Mouse (Mus musculus) CH12.LX (cell line): ENCODE results near the gene Milr1. TPM values are rescaled to one million over a fixed set of nuclear protein-coding genes. Genes with fewer than 3 reads are reported as not detected.
A peak's percentile ranks its signal among the peaks of the same experiment; 100 is the strongest.
"Not testable (repeated sequence)": the region's sequence is repeated elsewhere in the genome, so short reads cannot be mapped to it uniquely, and the experiment has no call there.

Experiments used
- DNase-seq: peaks from one replicate; pipeline ENCODE4 v3.0.0-alpha.2; 2013; ENCODE audit errors: extremely low read depth
- H3K27ac ChIP-seq: 2 replicates; pipeline ENCODE4 v1.5.1; 2012; ENCODE audit warnings: low read depth, mild to moderate bottlenecking, control low read depth, moderate library complexity; ENCODE audit not compliant: insufficient read depth
- H3K27me3 ChIP-seq: replicated peaks from 2 replicates; pipeline ENCODE3; 2012; ENCODE audit warnings: inconsistent platforms
- H3K36me3 ChIP-seq, 2 experiments: replicated peaks in 1 of 2; 2 replicates each; pipeline versions ENCODE3 to v1.6.1; 2012; ENCODE audit warnings: inconsistent platforms in 1 of 2, low read length in 1 of 2, mild to moderate bottlenecking in 1 of 2, mixed read lengths in 1 of 2, moderate library complexity in 1 of 2; ENCODE audit not compliant: control insufficient read depth in 1 of 2, insufficient read depth in 1 of 2
- H3K4me1 ChIP-seq, 2 experiments: 2 replicates each; pipeline ENCODE4 v1.6.1; 2012; ENCODE audit warnings: inconsistent platforms in 1 of 2, moderate library complexity in 1 of 2; ENCODE audit not compliant: insufficient read depth in 2 of 2, control insufficient read depth in 1 of 2
- H3K4me2 ChIP-seq: 2 replicates; pipeline ENCODE4 v1.6.1; 2012; ENCODE audit warnings: low read depth, mild to moderate bottlenecking, control low read depth; ENCODE audit not compliant: poor library complexity, insufficient read depth, severe bottlenecking
- H3K4me3 ChIP-seq, 3 experiments: fragments of 150-350 bp in 1 of 3; sonication (generic) in 1 of 3; replicated peaks in 1 of 3; 2 replicates each; pipeline versions ENCODE3 to v1.5.1; 2011 to 2012; ENCODE audit warnings: low read depth in 2 of 3, low read length in 2 of 3, mild to moderate bottlenecking in 2 of 3, moderate library complexity in 2 of 3, control low read depth in 1 of 3, improper control_type of control experiment in 1 of 3, inconsistent platforms in 1 of 3, mixed read lengths in 1 of 3; ENCODE audit not compliant: poor library complexity in 1 of 3
- H3K79me2 ChIP-seq: replicated peaks from 2 replicates; pipeline ENCODE4 v1.6.1; 2012; ENCODE audit warnings: mild to moderate bottlenecking, moderate library complexity; ENCODE audit not compliant: control insufficient read depth, poor library complexity, insufficient read depth, severe bottlenecking; ENCODE audit errors: extremely low read depth
- H3K9ac ChIP-seq: 2 replicates; pipeline ENCODE4 v1.6.1; 2012; ENCODE audit warnings: low read depth, mild to moderate bottlenecking, control low read depth, moderate library complexity; ENCODE audit not compliant: insufficient read depth
- H3K9me3 ChIP-seq: replicated peaks from 2 replicates; pipeline ENCODE3; 2012; ENCODE audit warnings: low read length, inconsistent platforms, mixed read lengths
- BHLHE40 ChIP-seq: IDR thresholded peaks from 2 replicates; pipeline ENCODE4 v1.6.1; 2011; ENCODE audit warnings: mild to moderate bottlenecking, low read depth, low read length, improper control_type of control experiment
- CHD2 ChIP-seq: IDR thresholded peaks from 2 replicates; pipeline ENCODE4 v1.6.1; 2011; ENCODE audit warnings: low read length, improper control_type of control experiment
- CTCF ChIP-seq, 2 experiments: IDR thresholded peaks in 1 of 2; conservative IDR thresholded peaks in 1 of 2; 2 replicates each; pipeline ENCODE4 v1.5.1; 2011 to 2012; ENCODE audit warnings: low read depth in 2 of 2, low read length in 2 of 2, improper control_type of control experiment in 1 of 2, inconsistent platforms in 1 of 2, mild to moderate bottlenecking in 1 of 2, moderate library complexity in 1 of 2
- E2F4 ChIP-seq: IDR thresholded peaks from 2 replicates; pipeline ENCODE4 v1.6.1; 2011; ENCODE audit warnings: low read depth, low read length, improper control_type of control experiment; ENCODE audit not compliant: insufficient replicate concordance
- ELF1 ChIP-seq: IDR thresholded peaks from 2 replicates; pipeline ENCODE4 v1.6.1; 2014; ENCODE audit warnings: low read depth, mild to moderate bottlenecking, inconsistent platforms, low read length, improper control_type of control experiment
- JUND ChIP-seq: conservative IDR thresholded peaks from 2 replicates; pipeline ENCODE4 v1.6.1; 2011; ENCODE audit warnings: low read depth, low read length, improper control_type of control experiment
- MAFK ChIP-seq: IDR thresholded peaks from 2 replicates; pipeline ENCODE4 v1.6.1; 2011; ENCODE audit warnings: low read length, improper control_type of control experiment; ENCODE audit not compliant: insufficient replicate concordance
- MXI1 ChIP-seq: IDR thresholded peaks from 2 replicates; pipeline ENCODE4 v1.6.1; 2011; ENCODE audit warnings: mild to moderate bottlenecking, low read depth, low read length, improper control_type of control experiment
- MYC ChIP-seq: IDR thresholded peaks from 2 replicates; pipeline ENCODE4 v1.6.1; 2011; ENCODE audit warnings: low read depth, mild to moderate bottlenecking, improper control_type of control experiment, low read length
- NELFE ChIP-seq: IDR thresholded peaks from 2 replicates; pipeline ENCODE4 v1.6.1; 2011; ENCODE audit warnings: low read depth, low read length, improper control_type of control experiment
- NRF1 ChIP-seq: IDR thresholded peaks from 2 replicates; pipeline ENCODE4 v1.6.1; 2014; ENCODE audit warnings: low read depth, mild to moderate bottlenecking, inconsistent platforms, low read length, improper control_type of control experiment, moderate library complexity
- PAX5 ChIP-seq: IDR thresholded peaks from 2 replicates; pipeline ENCODE4 v1.6.1; 2012; ENCODE audit warnings: low read length, inconsistent platforms, mixed read lengths
- POLR2A ChIP-seq: IDR thresholded peaks from 2 replicates; pipeline ENCODE4 v1.6.1; 2011; ENCODE audit warnings: low read depth, mild to moderate bottlenecking, improper control_type of control experiment, low read length
- RCOR1 ChIP-seq: conservative IDR thresholded peaks from 2 replicates; pipeline ENCODE4 v1.6.1; 2012; ENCODE audit warnings: low read depth, mild to moderate bottlenecking, inconsistent platforms, low read length, improper control_type of control experiment
- SIN3A ChIP-seq: IDR thresholded peaks from 2 replicates; pipeline ENCODE4 v1.6.1; 2012; ENCODE audit warnings: low read length, improper control_type of control experiment, inconsistent platforms
- TBP ChIP-seq: conservative IDR thresholded peaks from 2 replicates; pipeline ENCODE4 v1.6.1; 2011; ENCODE audit warnings: low read depth, low read length, improper control_type of control experiment
- TCF12 ChIP-seq: IDR thresholded peaks from 2 replicates; pipeline ENCODE4 v1.6.1; 2014; ENCODE audit warnings: low read depth, mild to moderate bottlenecking, inconsistent platforms, low read length, improper control_type of control experiment
- ZMIZ1 ChIP-seq: IDR thresholded peaks from 2 replicates; pipeline ENCODE4 v1.6.1; 2012; ENCODE audit warnings: low read depth, mild to moderate bottlenecking, inconsistent platforms, low read length, improper control_type of control experiment
- dilution Hi-C: fragments of 300-500 bp; cut with MboI; formaldehyde crosslinking; loops from 2 replicates; pipeline ENCODE4 v1.14.3; 2020; ENCODE audit warnings: low sequenced_read_pairs; ENCODE audit not compliant: extremely low pct_unique_long_range_greater_than_20kb, extremely low pct_ligation_motif_present
- in situ Hi-C: fragments of 300-500 bp; cut with MboI; formaldehyde crosslinking; loops from 3 replicates; pipeline ENCODE4 v1.14.3; 2019; ENCODE audit warnings: low sequenced_read_pairs, low pct_ligation_motif_present, low pct_unique_long_range_greater_than_20kb, mixed read lengths
- polyA plus RNA-seq: library from polyadenylated mRNA; unstranded; fragments of >175 nt; gene quantifications from 2 replicates; pipeline ENCODE4 v1.2.1, GENCODE M21; 2012; ENCODE audit warnings: low read depth; ENCODE audit not compliant: insufficient read length
- total RNA-seq, 2 experiments: library from RNA; depleted of rRNA; stranded (reverse); fragments of 300-350 nt in 1 of 2; fragments of >200 nt in 1 of 2; gene quantifications; 2 replicates each; pipeline ENCODE4 v1.2.3; 2012 to 2014

The Milr1 gene
- total and polyA plus RNA-seq, 3 experiments, result 22.0 to 41.2 (median 35.4) TPM

GRCm38 (mm10) chr11:106749557-106750120 is 1.4 kb upstream of the Milr1 start:
- 0 out of 2 replicates have a peak, but pooled peaks have one; percentile 39 for TF ChIP-seq RCOR1
- peak; percentile 14; the same call in 1 of the 2 replicates for TF ChIP-seq MAFK
- TF ChIP-seq MYC, result peak; percentile 29; the same call in 1 of the 2 replicates
- TF ChIP-seq ELF1, result peak; percentile 64; the same call in 1 of the 2 replicates
- peak; percentile 97 for TF ChIP-seq TBP
- H3K4me2 ChIP-seq, result peak overlapping the region; percentile 76
- H3K36me3 ChIP-seq, result peaks cover 4 to 26% of the 10 kb centered on the region in 2 experiments
- H3K9me3 ChIP-seq, result peaks cover 11% of the 10 kb centered on the region
- peak overlapping the region; percentile 52 to 66 (median 52) for H3K4me3 ChIP-seq
- in situ Hi-C loops, result loop anchor here (5.0 to 25.0 kb wide), 4 partner anchors 77 to 437 kb away; partner anchors contain the start of genes Cd79b and Gh
- H3K4me1 ChIP-seq, result peaks cover 5 to 26% of the 10 kb centered on the region in 2 experiments
- H3K79me2 ChIP-seq, DNase-seq, H3K27me3 ChIP-seq, dilution Hi-C loops: not testable (repeated sequence)
- peak overlapping the region; percentile 95 for H3K27ac ChIP-seq
- H3K9ac ChIP-seq, result peak overlapping the region; percentile 94

- peak; percentile 70 for DNase-seq
- Histone ChIP-seq H3K4me3 (peak within 1 kb of the TSS; percentile 52 to 66 (median 52)), H3K4me2 (peak within 1 kb of the TSS; percentile 76), H3K27me3 (no peaks in the 10 kb centered on the region), H3K9ac (peak within 1 kb of the TSS; percentile 94), H3K27ac (peak within 1 kb of the TSS; percentile 95), H3K9me3 (peaks cover 11% of the 10 kb centered on the region), H3K79me2 (peaks cover 10% of the 10 kb centered on the region), H3K36me3 (peaks cover 4 to 28% of the 10 kb centered on the region in 2 experiments), H3K4me1 (peaks cover 5 to 28% of the 10 kb centered on the region in 2 experiments)
- dilution Hi-C loops, result no loop called here
- TF ChIP-seq SIN3A (peak; percentile 69; the same call in 1 of the 2 replicates), BHLHE40 (peak; percentile 56), CTCF (conservative IDR thresholded peaks at IDR 0.05 in 1 of 2, IDR thresholded peaks at IDR 0.05 in 1 of 2; ENCODE audit: low read depth in 2 of 2, low read length in 2 of 2) (no peak), TBP (peak; percentile 45; the same call in 1 of the 2 replicates), ZMIZ1 (peak; percentile 82; the same call in 1 of the 2 replicates), NELFE (peak; percentile 28; the same call in 1 of the 2 replicates), NRF1 (0 out of 2 replicates have a peak, but pooled peaks have one; percentile 28), MXI1 (peak; percentile 89), POLR2A (peak; percentile 53), JUND (no peak), TCF12 (0 out of 2 replicates have a peak, but pooled peaks have one; percentile 58), E2F4 (no peak), CHD2 (peak; percentile 42; the same call in 1 of the 2 replicates), PAX5 (no peak)
- TF ChIP-seq, all 38 proteins: peak for 10
- in situ Hi-C loops, result loop anchor here (5.0 to 25.0 kb wide), 4 partner anchors 78 to 438 kb away; partner anchors contain the start of genes Cd79b and Gh
Measured at GRCm38 (mm10) chr11:106750121-106750751, 790 bp upstream of the Milr1 start, which contains the start of gene Pecam1. Gene Pecam1, minus strand, starts transcription at chr11:106750628.
